ENCODE assay signal across 26 mouse cellular contexts in genomic region chr11:61955136-61955535, GRCm38 (mm10). TPM values are rescaled to one million over a fixed set of nuclear protein-coding genes. Genes with fewer than 3 reads are reported as not detected.
DNase-seq lines count a peak whose midpoint lies in the region; ATAC-seq and TF ChIP-seq lines count a peak whose summit lies in the region.
"Had no signal": no experiment of that assay in that cellular context is flagged by ENCODE, and none has a peak within 500 bp of the region (broad histone marks: within the 10 kb centered on the region; RNA-seq: fewer than 3 reads in every experiment).

No protein-coding gene starts in this region.

- CTCF ChIA-PET in Patski (lab: Charles Lee), result no interaction called here

- peak; percentile 56 for DNase-seq in kidney, adult 11 months
- no peak for DNase-seq in Patski (ENCODE audit: low read depth, low spot score)
- no peak for DNase-seq in spleen, postnatal 14 days (ENCODE audit: low spot score in 2 of 2)
- DNase-seq in cerebellum, postnatal 36 days, result no peak
- DNase-seq: adrenal gland, adult 8-10 months; cerebellum, adult 18-20 months; gastrocnemius, postnatal 36 days; heart, adult 2 months; heart, postnatal 36 days; liver; lung, postnatal 4 days; right cerebral cortex, adult 18-20 months; right cerebral cortex, postnatal 4 days; thymus, adult 18-20 months; thymus, postnatal 36 days had no signal

- POLR2A ChIA-PET in Patski (lab: Charles Lee), result interaction anchor here (0.5 kb wide), 1 partner anchor 619 kb away, joined by 3 read pairs; the partner anchor contains the start of gene Trpv2

- in situ Hi-C loops in Patski (cut with MboI; ENCODE audit: low pct_unique_long_range_greater_than_20kb), result loop anchor here (5.0 kb wide), 1 partner anchor 47 kb away; no protein-coding TSS in a partner anchor

- 65% methylated on average over 6 of the region's 6 CpGs for WGBS in kidney, embryonic 14.5 days
- 56% methylated on average over 6 of the region's 6 CpGs for WGBS in kidney, embryonic 16.5 days
- 70% methylated on average over 6 of the region's 6 CpGs for WGBS in hindbrain, embryonic 16.5 days

- no peak overlapping the region for H3K4me3 ChIP-seq in kidney, embryonic 14.5 days (ENCODE audit: low read length)
- H3K4me3 ChIP-seq in kidney, embryonic 16.5 days (ENCODE audit: low read length), result no peak overlapping the region
- H3K4me3 ChIP-seq in hindbrain, embryonic 16.5 days (ENCODE audit: low read length), result no peak overlapping the region
- H3K4me3 ChIP-seq: forebrain, embryonic 10.5 days; heart, adult 2 months; limb, embryonic 10.5 days; liver, embryonic 15.5 days; midbrain, embryonic 15.5 days; myocyte; stomach, embryonic 15.5 days had no signal

- no peaks in the 10 kb centered on the region for H3K36me3 ChIP-seq in kidney, embryonic 14.5 days (ENCODE audit: control insufficient read depth, insufficient read depth, low read length)
- H3K36me3 ChIP-seq in kidney, embryonic 16.5 days (ENCODE audit: insufficient read depth, low read length), result no peaks in the 10 kb centered on the region
- H3K36me3 ChIP-seq in hindbrain, embryonic 16.5 days (ENCODE audit: control insufficient read depth, insufficient read depth, low read length), result no peaks in the 10 kb centered on the region
- H3K36me3 ChIP-seq: embryonic facial prominence, embryonic 10.5 days; forebrain, embryonic 10.5 days; limb, embryonic 10.5 days; liver, embryonic 15.5 days; midbrain, embryonic 15.5 days; stomach, embryonic 15.5 days had no signal

- no peak for TF ChIP-seq CTCF in Patski (IDR thresholded peaks at IDR 0.05)

- H3K9ac ChIP-seq in kidney, embryonic 14.5 days (ENCODE audit: low read depth, low read length), result no peak overlapping the region
- no peak overlapping the region for H3K9ac ChIP-seq in kidney, embryonic 16.5 days (replicated peaks; ENCODE audit: low read length)
- no peak overlapping the region for H3K9ac ChIP-seq in hindbrain, embryonic 16.5 days (ENCODE audit: low read depth, low read length)
- H3K9ac ChIP-seq: hindbrain, embryonic 14.5 days; liver, embryonic 15.5 days; midbrain, embryonic 15.5 days; stomach, embryonic 15.5 days had no signal

- peaks cover 5% of the 10 kb centered on the region; the same call in 1 of the 2 replicates for H3K4me1 ChIP-seq in kidney, embryonic 14.5 days (ENCODE audit: control insufficient read depth, insufficient read depth, low read length)
- peaks cover 5% of the 10 kb centered on the region; the same call in 1 of the 2 replicates for H3K4me1 ChIP-seq in kidney, embryonic 16.5 days (ENCODE audit: insufficient read depth, low read length)
- H3K4me1 ChIP-seq in hindbrain, embryonic 16.5 days (ENCODE audit: control insufficient read depth, insufficient read depth, low read depth, low read length), result no peaks in the 10 kb centered on the region

- H3K27me3 ChIP-seq in kidney, embryonic 14.5 days (ENCODE audit: control insufficient read depth, insufficient read depth, low read length), result peaks cover 22% of the 10 kb centered on the region
- no peaks in the 10 kb centered on the region for H3K27me3 ChIP-seq in Patski
- H3K27me3 ChIP-seq in kidney, embryonic 16.5 days (ENCODE audit: insufficient read depth, low read length), result peaks cover 24% of the 10 kb centered on the region
- peaks cover 5% of the 10 kb centered on the region for H3K27me3 ChIP-seq in hindbrain, embryonic 16.5 days (replicated peaks; ENCODE audit: control insufficient read depth, insufficient read depth, low read length)
- H3K27me3 ChIP-seq: midbrain, embryonic 15.5 days had no signal

- H3K9me3 ChIP-seq in kidney, embryonic 14.5 days (ENCODE audit: control insufficient read depth, low read length), result no peaks in the 10 kb centered on the region
- no peaks in the 10 kb centered on the region for H3K9me3 ChIP-seq in kidney, embryonic 16.5 days (ENCODE audit: low read length)
- no peaks in the 10 kb centered on the region for H3K9me3 ChIP-seq in hindbrain, embryonic 16.5 days (ENCODE audit: control insufficient read depth, low read length)
- H3K9me3 ChIP-seq: embryonic facial prominence, embryonic 10.5 days; forebrain, embryonic 10.5 days; limb, embryonic 10.5 days; liver, embryonic 15.5 days; midbrain, embryonic 15.5 days; stomach, embryonic 15.5 days had no signal

- no peak overlapping the region for H3K4me2 ChIP-seq in kidney, embryonic 14.5 days (replicated peaks; ENCODE audit: low read depth, low read length)
- no peak overlapping the region for H3K4me2 ChIP-seq in kidney, embryonic 16.5 days (replicated peaks; ENCODE audit: low read depth, low read length)
- no peak overlapping the region for H3K4me2 ChIP-seq in hindbrain, embryonic 16.5 days (ENCODE audit: low read length)
- H3K4me2 ChIP-seq: hindbrain, embryonic 14.5 days; liver, embryonic 15.5 days; midbrain, embryonic 15.5 days; stomach, embryonic 15.5 days had no signal

- no peak for ATAC-seq in kidney, embryonic 14.5 days (ENCODE audit: low FRiP score, low TSS enrichment)
- ATAC-seq in Patski, result peak; percentile 47
- 0 out of 2 replicates have a peak, but pooled peaks have one; percentile 17 for ATAC-seq in kidney, embryonic 16.5 days (ENCODE audit: low FRiP score, low TSS enrichment)
- ATAC-seq in hindbrain, embryonic 16.5 days, result no peak
- ATAC-seq: midbrain, embryonic 15.5 days had no signal

- H3K27ac ChIP-seq in kidney, embryonic 14.5 days (ENCODE audit: low read depth, low read length), result no peak overlapping the region
- H3K27ac ChIP-seq in kidney, embryonic 16.5 days (ENCODE audit: low read length), result peak overlapping the region; percentile 43; the same call in 1 of the 2 replicates
- H3K27ac ChIP-seq in hindbrain, embryonic 16.5 days (ENCODE audit: low read depth, low read length), result no peak overlapping the region
- H3K27ac ChIP-seq: embryonic facial prominence, embryonic 10.5 days; forebrain, embryonic 10.5 days; heart, adult 2 months; hindbrain, embryonic 14.5 days; limb, embryonic 10.5 days; liver, embryonic 15.5 days; midbrain, embryonic 15.5 days; stomach, embryonic 15.5 days had no signal

RNA-seq across cellular contexts. Expression of gene Specc1, which starts 1.4 kb away (rescaled TPM):
- 6.6 and 13.6 TPM in 2 replicates for polyA plus RNA-seq in kidney, embryonic 14.5 days (2014; fragmentation: Nextera tagmentation; extraction: Ambion mirVana)
- polyA plus RNA-seq in Patski (2021), result 27.8 TPM
- polyA plus RNA-seq in kidney, embryonic 16.5 days (2015; fragmentation: Nextera tagmentation; extraction: Ambion mirVana), result 7.1 and 9.1 TPM in 2 replicates
- polyA plus RNA-seq in hindbrain, embryonic 16.5 days (2015; fragmentation: Nextera tagmentation; extraction: Ambion mirVana), result 12.3 and 14.3 TPM in 2 replicates

RNA-seq across cellular contexts. Expression of gene Akap10, which starts 25.1 kb away (rescaled TPM):
- polyA plus RNA-seq in kidney, embryonic 14.5 days (2014; fragmentation: Nextera tagmentation; extraction: Ambion mirVana), result 14.8 and 22.1 TPM in 2 replicates
- 21.9 TPM for polyA plus RNA-seq in Patski (2021)
- polyA plus RNA-seq in kidney, embryonic 16.5 days (2015; fragmentation: Nextera tagmentation; extraction: Ambion mirVana), result 15.8 and 18.7 TPM in 2 replicates
- 9.7 and 10.9 TPM in 2 replicates for polyA plus RNA-seq in hindbrain, embryonic 16.5 days (2015; fragmentation: Nextera tagmentation; extraction: Ambion mirVana)

Comparison
In these comparisons a context has a peak if more than half of its experiments do, and no peak if none do; other contexts are left out.
1. ATAC-seq: peak in Patski (single experiment) and kidney, embryonic 16.5 days (single experiment); none in kidney, embryonic 14.5 days (single experiment) and hindbrain, embryonic 16.5 days (single experiment).